Comparison of ENCODE assay signal across 13 mouse cellular contexts in the genomic region with DNA sequence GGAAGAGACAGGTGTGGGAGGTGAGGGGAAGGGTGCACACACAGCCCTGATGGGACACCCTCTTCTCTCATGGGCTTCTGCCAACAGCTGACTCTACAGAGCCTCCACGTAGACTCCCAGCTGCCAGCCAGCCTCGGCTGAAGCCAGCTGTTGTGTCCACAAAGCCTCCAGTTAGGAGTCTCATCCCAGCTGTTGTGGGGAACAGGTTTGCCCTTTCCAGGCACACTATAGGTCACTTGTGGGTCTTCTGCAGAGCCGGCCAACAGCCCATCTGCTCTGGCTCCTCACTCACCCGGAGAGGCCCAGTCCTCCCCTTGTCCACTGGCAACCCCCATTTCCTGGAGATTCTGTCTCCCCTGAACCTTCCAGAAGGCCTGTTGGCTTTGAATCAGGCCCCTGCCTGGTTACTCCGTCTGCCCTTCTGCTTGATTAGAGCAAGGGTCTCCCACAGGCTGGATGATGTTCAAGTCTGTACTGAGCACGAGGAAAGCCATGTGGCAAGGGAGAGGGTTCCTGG. TPM values are rescaled to one million over a fixed set of nuclear protein-coding genes. Genes with fewer than 3 reads are reported as not detected.
A peak's percentile ranks its signal among the peaks of the same experiment; 100 is the strongest.
DNase-seq lines count a peak whose midpoint lies in the region; ATAC-seq and TF ChIP-seq lines count a peak whose summit lies in the region.
"Had no signal": no experiment of that assay in that cellular context is flagged by ENCODE, and none has a peak within 500 bp of the region (broad histone marks: within the 10 kb centered on the region; RNA-seq: fewer than 3 reads in every experiment).

No protein-coding gene starts in this region.

- H3K9ac ChIP-seq in lung, embryonic 16.5 days (ENCODE audit: low read length) = no peak overlapping the region
- H3K9ac ChIP-seq: liver, embryonic 14.5 days; midbrain, embryonic 12.5 days had no signal

- no peak overlapping the region for H3ac ChIP-seq in C2C12 (ENCODE audit: control insufficient read depth, insufficient read length, low read depth)

- TF ChIP-seq CTCF in C2C12 (IDR thresholded peaks at IDR 0.05; ENCODE audit: control insufficient read depth, insufficient read depth, insufficient read length) = no peak
- TF ChIP-seq CTCF in kidney, adult 2 months (conservative IDR thresholded peaks at IDR 0.05; ENCODE audit: insufficient read depth, insufficient read length, low read depth, low read length) = no peak

- no peak overlapping the region for H3K27ac ChIP-seq in lung, embryonic 16.5 days (ENCODE audit: low read length)
- H3K27ac ChIP-seq in kidney, adult 2 months (ENCODE audit: insufficient read depth, low read depth, low read length) = no peak overlapping the region
- H3K27ac ChIP-seq: hindbrain, embryonic 10.5 days; liver, embryonic 14.5 days; midbrain, embryonic 12.5 days had no signal

- no peak overlapping the region for H3K4me3 ChIP-seq in C2C12 (ENCODE audit: insufficient read depth, poor library complexity, severe bottlenecking)
- no peak overlapping the region for H3K4me3 ChIP-seq in lung, embryonic 16.5 days (ENCODE audit: low read length)
- H3K4me3 ChIP-seq in kidney, adult 2 months (ENCODE audit: insufficient read depth, low read depth, low read length) = no peak overlapping the region
- H3K4me3 ChIP-seq: hindbrain, embryonic 10.5 days; midbrain, embryonic 12.5 days had no signal

- no peaks in the 10 kb centered on the region; the same call in 1 of the 2 replicates for H3K4me1 ChIP-seq in lung, embryonic 16.5 days (replicated peaks; ENCODE audit: control insufficient read depth, insufficient read depth, low read length)
- H3K4me1 ChIP-seq in kidney, adult 2 months (ENCODE audit: control insufficient read depth, insufficient read depth, low read length) = no peaks in the 10 kb centered on the region
- H3K4me1 ChIP-seq: midbrain, embryonic 12.5 days had no signal

- peak; percentile 83 for ATAC-seq in lung, embryonic 16.5 days (ENCODE audit: low read depth)

- no peaks in the 10 kb centered on the region for H3K79me2 ChIP-seq in C2C12 (ENCODE audit: control insufficient read depth, insufficient read depth)

- TF ChIP-seq POLR2A in kidney, adult 2 months (IDR thresholded peaks at IDR 0.05; ENCODE audit: low read depth, low read length) = no peak

- H3K36me3 ChIP-seq in C2C12 (ENCODE audit: control insufficient read depth, insufficient read depth) = no peaks in the 10 kb centered on the region
- H3K36me3 ChIP-seq in lung, embryonic 16.5 days (ENCODE audit: control insufficient read depth, insufficient read depth, low read length) = no peaks in the 10 kb centered on the region
- no peaks in the 10 kb centered on the region for H3K36me3 ChIP-seq in kidney, adult 2 months (ENCODE audit: control insufficient read depth, insufficient read depth, low read length)
- H3K36me3 ChIP-seq: hindbrain, embryonic 10.5 days; midbrain, embryonic 12.5 days had no signal

- no peaks in the 10 kb centered on the region for H3K27me3 ChIP-seq in C2C12 (ENCODE audit: control insufficient read depth, insufficient read depth, insufficient read length)
- H3K27me3 ChIP-seq in lung, embryonic 16.5 days (ENCODE audit: control insufficient read depth, insufficient read depth, low read depth, low read length) = no peaks in the 10 kb centered on the region
- H3K27me3 ChIP-seq in kidney, adult 2 months (replicated peaks; ENCODE audit: control insufficient read depth, insufficient read depth, low read length) = no peaks in the 10 kb centered on the region

- intact Hi-C loops in gastrocnemius, postnatal 14 days (cut with DNase I; ENCODE audit: low total_unique reads) = no loop called here

- H3K4me2 ChIP-seq in lung, embryonic 16.5 days (ENCODE audit: low read depth, low read length) = no peak overlapping the region
- H3K4me2 ChIP-seq: midbrain, embryonic 12.5 days had no signal

- DNase-seq in gastrocnemius, postnatal 14 days = peak; percentile 45
- no peak for DNase-seq in gastrocnemius, adult 8-10 months (ENCODE audit: low spot score in 2 of 2)
- DNase-seq in cerebellum, adult 8-10 months = peak; percentile 65
- no peak for DNase-seq in kidney, adult 2 months
- no peak for DNase-seq in layer of hippocampus, adult 9-11 months
- DNase-seq in adrenal gland, adult 2 months = no peak
- DNase-seq: adrenal gland, postnatal 10 days; kidney, postnatal 10 days had no signal

- no peaks in the 10 kb centered on the region for H3K79me3 ChIP-seq in C2C12 (ENCODE audit: low read depth)

- 38% methylated on average over 6 of the region's 6 CpGs for WGBS in lung, embryonic 16.5 days
- WGBS in kidney, adult 2 months = 72% methylated on average over 6 of the region's 6 CpGs

- no peaks in the 10 kb centered on the region for H3K9me3 ChIP-seq in lung, embryonic 16.5 days (ENCODE audit: control insufficient read depth, low read length)
- H3K9me3 ChIP-seq: hindbrain, embryonic 10.5 days; midbrain, embryonic 12.5 days had no signal

TF ChIP-seq in C2C12, 6 proteins besides CTCF, POLR2A, EP300 and RAD21:
- TF ChIP-seq MAX (IDR thresholded peaks at IDR 0.05) = no peak
- TF ChIP-seq MYOG (IDR thresholded peaks at IDR 0.05; ENCODE audit: control insufficient read depth, extremely low read depth, insufficient read length) = no peak
- TF ChIP-seq CEBPB (IDR thresholded peaks at IDR 0.05; ENCODE audit: low read depth) = no peak
- TF ChIP-seq USF1 (IDR thresholded peaks at IDR 0.05; ENCODE audit: low read depth) = peak; percentile 1
- TF ChIP-seq MYOD1 (IDR thresholded peaks at IDR 0.05; ENCODE audit: control insufficient read depth, insufficient read length, low read depth) = peak; percentile 100
- TF ChIP-seq FOSL1 (IDR thresholded peaks at IDR 0.05; ENCODE audit: insufficient read depth, low read length, poor library complexity, severe bottlenecking) = no peak

RNA-seq across cellular contexts. Expression of gene Purb, which starts 6.0 kb away (rescaled TPM):
- total RNA-seq in gastrocnemius, postnatal 14 days (2021) = 10 to 100 TPM; 28.5 to 37.4 TPM
- total RNA-seq in gastrocnemius, adult 8-10 months (2022) = 10 to 100 TPM; 19.1 to 24.8 (median 19.7) TPM
- polyA plus RNA-seq in C2C12 (2012; fragmentation: generic; extraction: Trizol) = 41.0 TPM
- polyA plus RNA-seq in lung, embryonic 16.5 days (2015; fragmentation: Nextera tagmentation; extraction: Ambion mirVana) = 31.2 and 32.6 TPM in 2 replicates
- 5.8 and 7.6 TPM in 2 replicates for polyA plus RNA-seq in kidney, adult 2 months (2012; rRNA removed)
- 10 to 100 TPM; 48.9 to 58.7 TPM for total RNA-seq in adrenal gland, adult 2 months (2021)
- 10.1 and 11.0 TPM in 2 replicates for polyA plus RNA-seq in adrenal gland, adult 2 months (2012; rRNA removed)

RNA-seq across cellular contexts. Expression of gene H2afv, which starts 37.5 kb away (rescaled TPM):
- total RNA-seq in gastrocnemius, postnatal 14 days (2021) = 10 to 100 TPM; 41.3 to 46.3 TPM
- 10 to 100 TPM; 47.7 to 58.3 (median 56.0) TPM for total RNA-seq in gastrocnemius, adult 8-10 months (2022)
- 153 TPM for polyA plus RNA-seq in C2C12 (2012; fragmentation: generic; extraction: Trizol)
- polyA plus RNA-seq in lung, embryonic 16.5 days (2015; fragmentation: Nextera tagmentation; extraction: Ambion mirVana) = 581 and 621 TPM in 2 replicates
- 60.8 and 76.1 TPM in 2 replicates for polyA plus RNA-seq in kidney, adult 2 months (2012; rRNA removed)
- total RNA-seq in adrenal gland, adult 2 months (2021) = 10 to 100 TPM; 39.2 to 86.1 TPM
- polyA plus RNA-seq in adrenal gland, adult 2 months (2012; rRNA removed) = 15.0 and 17.4 TPM in 2 replicates

RNA-seq across cellular contexts. Expression of gene Myo1g, which starts 39.0 kb away (rescaled TPM):
- total RNA-seq in gastrocnemius, postnatal 14 days (2021) = 1 to 10 TPM in 1 of 2 experiments, under 1 TPM in 1; 0.94 to 1.2 TPM
- total RNA-seq in gastrocnemius, adult 8-10 months (2022) = under 1 TPM in 3 of 4 experiments, not detected in 1; 0.17 to 0.88 (median 0.61) TPM
- 0.04 TPM for polyA plus RNA-seq in C2C12 (2012; fragmentation: generic; extraction: Trizol)
- 3.8 and 5.0 TPM in 2 replicates for polyA plus RNA-seq in lung, embryonic 16.5 days (2015; fragmentation: Nextera tagmentation; extraction: Ambion mirVana)
- polyA plus RNA-seq in kidney, adult 2 months (2012; rRNA removed) = 3.2 and 10.3 TPM in 2 replicates
- 1 to 10 TPM; 2.1 to 2.6 TPM for total RNA-seq in adrenal gland, adult 2 months (2021)
- polyA plus RNA-seq in adrenal gland, adult 2 months (2012; rRNA removed) = 3.8 and 4.7 TPM in 2 replicates

Comparison
In these comparisons a context has a peak if more than half of its experiments do, and no peak if none do; other contexts are left out.
1. DNase-seq: peak in gastrocnemius, postnatal 14 days (single experiment) and cerebellum, adult 8-10 months (single experiment); none in gastrocnemius, adult 8-10 months (0 of 2), kidney, adult 2 months (single experiment), layer of hippocampus, adult 9-11 months (single experiment) and adrenal gland, adult 2 months (single experiment).